Mouse (Mus musculus) urinary bladder, postnatal 36 days (tissue): ENCODE data around the gene Pacs2.

Source experiments
- DNase-seq, 2 experiments: peaks; one replicate each; pipeline ENCODE4 v3.0.0; 2022; ENCODE audit warnings: low spot score in 2 of 2, mixed read lengths in 1 of 2

The Pacs2 gene

DNA sequence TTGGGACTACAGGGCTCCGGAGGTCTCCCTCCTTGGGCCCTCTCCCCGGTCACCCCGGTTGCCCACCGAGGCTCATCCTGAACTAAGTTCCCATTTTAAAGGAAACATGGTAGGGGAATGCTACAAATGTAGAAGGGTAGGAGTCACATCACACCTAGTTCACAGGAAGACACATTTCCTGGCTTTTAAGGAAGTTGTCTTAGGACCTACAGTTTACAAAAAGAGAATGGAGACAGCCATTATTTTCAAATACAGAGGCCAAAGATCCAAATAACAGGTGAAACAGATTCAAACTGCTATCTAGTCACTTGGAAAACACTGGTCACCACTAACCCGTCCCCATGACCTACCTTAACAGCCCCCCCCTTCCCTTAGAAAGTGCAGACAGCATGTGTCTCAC, 1.9 kb upstream of the Pacs2 start:
- no peak for DNase-seq

DNA sequence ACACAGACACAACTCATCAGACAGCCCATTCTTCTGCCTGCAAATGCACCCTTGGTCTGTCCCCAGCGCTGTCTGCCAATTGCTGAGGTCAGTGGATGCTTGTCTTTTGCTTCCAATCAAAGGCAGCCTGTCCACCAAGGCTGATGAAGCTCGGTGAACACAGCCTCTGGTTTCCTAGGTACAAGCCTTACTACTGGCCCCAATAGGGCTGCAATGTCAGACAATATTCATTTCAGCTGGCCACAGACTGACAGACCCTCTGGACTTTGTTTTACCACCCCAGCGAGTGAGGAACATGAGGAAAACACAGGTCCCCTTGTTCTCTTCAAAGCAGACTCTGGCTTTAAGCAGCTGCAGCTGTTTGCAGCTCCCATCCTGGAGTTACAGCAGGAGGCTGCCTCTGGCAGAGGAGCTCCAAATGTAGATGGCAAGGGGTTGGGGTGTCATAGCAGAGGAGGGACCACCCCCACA, 1.3 kb upstream of the Pacs2 start:
- DNase-seq, result no peak

DNA sequence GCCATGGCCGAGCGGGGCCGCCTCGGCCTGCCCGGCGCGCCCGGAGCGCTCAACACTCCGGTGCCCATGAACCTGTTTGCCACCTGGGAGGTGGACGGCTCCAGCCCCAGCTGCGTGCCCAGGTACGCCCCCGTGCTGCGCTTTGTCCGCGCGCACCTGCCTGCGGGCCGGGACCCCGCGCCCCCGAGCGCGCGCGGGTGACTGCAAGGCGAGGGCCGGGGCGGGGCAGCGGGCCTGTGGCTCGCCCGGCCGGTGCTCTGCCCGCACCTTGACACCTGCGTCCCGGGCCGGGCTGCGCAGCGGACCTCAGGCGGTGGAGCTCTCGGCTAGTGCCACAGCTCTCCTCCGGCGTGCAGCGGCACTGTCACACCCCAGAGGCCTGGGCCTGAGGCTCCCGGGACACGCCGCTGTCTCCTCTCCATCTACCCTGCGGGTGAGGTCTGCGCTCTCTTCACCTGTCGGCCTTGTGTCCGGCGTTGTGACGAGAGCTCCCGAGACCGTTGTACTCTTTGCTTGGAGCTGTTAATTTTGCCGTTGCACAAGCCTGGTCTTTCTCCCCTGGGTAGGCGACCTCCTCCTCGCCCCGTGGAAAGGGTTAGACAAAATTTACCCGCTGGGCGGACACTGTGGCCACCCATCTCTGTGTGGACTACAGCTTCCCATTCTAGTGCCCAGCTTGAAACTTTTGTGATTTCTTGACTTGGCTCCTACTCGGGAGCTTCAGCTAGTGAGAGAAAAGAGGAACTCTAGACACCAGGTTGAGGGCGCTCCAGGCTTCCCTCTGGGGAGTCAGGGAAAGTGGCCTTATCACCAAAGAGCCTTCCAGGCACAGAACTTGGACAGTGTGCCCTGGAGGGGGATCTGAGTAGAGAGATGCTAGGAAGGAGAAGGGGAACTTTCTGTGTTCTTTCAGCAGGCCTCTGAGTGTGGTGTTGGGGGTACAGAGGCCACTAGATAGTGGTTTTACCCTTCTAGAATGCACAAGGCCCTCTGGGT, 551 bp downstream of the Pacs2 start:
- DNase-seq, result peak; percentile 38 to 47

DNA sequence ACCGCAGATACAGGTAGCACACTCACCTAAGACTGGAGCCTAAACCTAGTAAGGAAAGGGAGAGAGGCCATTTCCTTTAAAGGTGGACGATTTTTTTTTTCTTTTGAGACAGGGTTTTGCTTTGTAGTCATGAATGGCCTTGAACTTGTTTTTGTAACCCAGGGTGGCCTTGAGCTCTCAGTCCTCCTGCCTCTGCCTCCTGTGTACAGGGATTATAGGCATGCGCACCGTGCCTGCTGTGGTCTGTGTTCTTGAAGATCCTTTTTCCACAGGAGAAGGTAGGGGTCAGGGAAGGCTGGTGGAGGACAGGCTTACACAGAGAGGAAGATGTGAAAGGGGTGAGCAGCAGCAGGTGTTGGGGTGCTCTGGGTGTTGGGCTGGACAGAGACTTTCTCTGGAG, 1.6 kb downstream of the Pacs2 start:
- no peak for DNase-seq

GRCm38 (mm10) chr12:113016976-113017375, 2.7 kb downstream of the Pacs2 start:
- DNase-seq, result no peak

GRCm38 (mm10) chr12:113017429-113017984, 3.2 kb downstream of the Pacs2 start:
- no peak for DNase-seq

GRCm38 (mm10) chr12:113018763-113019162, 4.5 kb downstream of the Pacs2 start:
- DNase-seq, result no peak

- no peak for DNase-seq
These were observed 7.2 kb downstream of the Pacs2 start for GRCm38 (mm10) chr12:113021488-113021887.

- no peak for DNase-seq
These were observed 8.8 kb downstream of the Pacs2 start for GRCm38 (mm10) chr12:113023082-113023481.

DNA sequence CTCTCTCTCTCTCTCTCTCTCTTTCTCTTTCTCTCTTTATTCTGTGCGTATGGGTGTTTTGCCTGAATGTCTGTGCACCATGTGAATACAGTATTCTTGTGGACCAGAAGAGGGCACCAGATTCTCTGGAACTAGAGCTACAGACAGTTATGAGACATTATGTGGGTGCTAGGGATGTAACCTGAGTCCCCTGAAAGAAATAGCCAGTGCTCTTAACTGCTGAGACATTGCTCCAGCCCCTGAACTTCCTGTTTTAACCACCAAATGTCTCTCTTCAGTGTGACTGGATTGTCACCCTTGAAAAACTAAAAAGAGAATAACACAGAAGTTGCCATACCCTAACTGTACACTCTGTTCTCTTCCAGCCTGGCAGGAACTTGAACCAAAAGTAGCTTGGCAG, 12.2 kb downstream of the Pacs2 start:
- no peak for DNase-seq

GRCm38 (mm10) chr12:113027495-113027894, 13.2 kb downstream of the Pacs2 start:
- DNase-seq, result no peak

- DNase-seq, result no peak
These were observed 13.8 kb downstream of the Pacs2 start for GRCm38 (mm10) chr12:113028067-113028466.

GRCm38 (mm10) chr12:113028898-113029297, 14.6 kb downstream of the Pacs2 start:
- DNase-seq, result no peak

- no peak for DNase-seq
These were observed 15.7 kb downstream of the Pacs2 start for GRCm38 (mm10) chr12:113030046-113030445.

DNA sequence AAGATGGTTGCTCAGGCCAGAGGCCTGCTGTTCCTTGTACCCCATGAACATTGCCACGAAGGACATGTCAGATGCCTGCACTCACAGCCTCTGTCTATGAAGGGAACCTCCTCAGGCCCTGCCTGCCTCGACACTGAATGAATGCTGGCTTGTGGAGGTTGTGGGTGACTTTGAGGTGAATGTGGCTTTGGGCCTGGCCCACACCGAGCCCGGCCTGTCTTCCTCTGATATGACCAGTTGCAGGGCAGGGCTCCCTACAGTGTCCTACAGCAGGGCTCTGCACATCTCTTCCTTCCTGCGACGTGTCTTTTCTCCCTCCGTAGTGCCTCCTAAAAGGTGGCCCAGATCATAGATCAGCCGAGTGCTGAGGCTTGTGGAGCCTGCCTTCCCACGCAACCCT, 16.7 kb downstream of the Pacs2 start:
- no peak for DNase-seq

GRCm38 (mm10) chr12:113031441-113031840, 17.1 kb downstream of the Pacs2 start:
- DNase-seq, result no peak

DNA sequence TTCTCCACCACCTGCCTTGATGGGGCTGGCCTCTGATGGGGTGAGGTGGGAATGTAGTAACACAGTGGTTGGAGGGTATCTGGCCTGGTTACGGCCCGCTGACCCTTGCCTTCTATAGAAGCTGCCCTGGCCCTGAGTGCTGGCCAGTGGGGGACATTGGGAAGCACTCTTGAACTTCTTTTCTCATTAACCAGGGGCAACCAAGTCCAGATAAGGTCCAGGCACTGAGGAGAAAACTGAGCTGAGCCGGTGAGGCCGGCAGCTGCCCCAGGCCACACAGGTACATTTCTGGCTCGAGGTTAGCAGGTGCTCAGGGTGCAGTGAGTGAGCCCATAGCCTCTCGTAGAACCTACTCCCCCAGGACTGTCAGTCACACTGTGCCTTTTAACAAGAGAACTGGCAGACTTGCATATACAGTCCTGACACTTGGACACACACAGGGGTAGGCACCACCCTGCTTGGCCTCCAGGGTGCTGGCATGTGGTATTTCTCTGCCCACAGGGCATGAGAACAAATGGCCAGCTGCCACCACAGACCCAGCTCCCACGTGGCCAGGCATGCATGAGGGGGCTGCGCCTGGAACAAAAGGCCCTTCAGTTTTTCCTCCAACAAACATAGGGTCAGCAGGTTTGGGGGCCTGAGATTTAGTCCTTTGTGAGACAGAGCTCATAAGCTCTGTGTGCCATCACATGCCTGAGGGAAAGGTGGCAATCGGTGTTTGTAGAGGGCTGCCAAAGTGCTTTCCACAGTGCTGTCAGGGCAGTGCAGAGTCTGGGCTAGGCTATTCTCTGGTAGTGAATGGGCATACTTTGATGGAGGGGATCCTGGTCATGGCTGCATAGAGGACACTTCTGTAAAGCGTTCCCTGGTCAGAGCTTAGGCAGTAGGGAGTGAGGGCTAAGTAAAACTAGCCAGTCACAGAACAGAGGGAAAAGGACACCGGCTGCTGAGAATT, 18.3 kb downstream of the Pacs2 start:
- no peak for DNase-seq

DNA sequence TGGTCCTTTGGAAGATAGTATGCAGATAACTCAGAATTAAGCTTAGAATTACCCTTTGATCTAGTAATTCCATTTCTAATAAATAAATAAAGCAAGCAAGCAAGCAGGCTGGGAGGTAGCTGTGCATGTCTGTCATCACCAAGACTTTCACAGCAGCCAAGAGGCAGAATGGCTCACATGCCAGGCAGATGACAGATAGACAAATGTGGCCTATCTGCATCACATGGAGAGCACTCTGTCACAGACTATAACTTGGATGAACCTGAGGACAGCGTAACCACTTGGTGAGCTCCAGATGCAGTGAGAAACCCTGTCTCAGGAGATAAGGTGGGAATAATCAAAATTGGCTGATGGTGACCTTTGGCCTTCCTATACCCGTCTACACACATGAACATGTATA, 20.8 kb downstream of the Pacs2 start:
- no peak for DNase-seq

DNA sequence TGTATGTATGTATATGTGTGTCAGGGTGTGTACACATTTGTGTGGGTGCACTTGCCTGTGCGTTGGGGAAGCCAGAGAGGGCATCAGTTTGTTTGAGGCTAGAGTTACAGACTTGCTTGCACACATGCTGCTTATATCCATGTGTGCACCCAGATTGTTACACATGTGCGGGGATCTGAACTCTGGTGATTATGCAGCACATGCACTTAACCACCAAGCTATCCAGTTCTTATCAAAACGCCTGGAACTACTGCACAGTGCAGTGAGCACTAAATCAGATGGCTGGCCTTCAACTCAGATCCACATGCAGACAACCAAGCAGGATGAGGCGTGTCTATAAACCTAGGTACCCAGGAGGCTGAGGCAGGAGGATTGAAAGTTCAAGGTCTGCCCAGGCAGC, 22.7 kb downstream of the Pacs2 start:
- no peak for DNase-seq

DNA sequence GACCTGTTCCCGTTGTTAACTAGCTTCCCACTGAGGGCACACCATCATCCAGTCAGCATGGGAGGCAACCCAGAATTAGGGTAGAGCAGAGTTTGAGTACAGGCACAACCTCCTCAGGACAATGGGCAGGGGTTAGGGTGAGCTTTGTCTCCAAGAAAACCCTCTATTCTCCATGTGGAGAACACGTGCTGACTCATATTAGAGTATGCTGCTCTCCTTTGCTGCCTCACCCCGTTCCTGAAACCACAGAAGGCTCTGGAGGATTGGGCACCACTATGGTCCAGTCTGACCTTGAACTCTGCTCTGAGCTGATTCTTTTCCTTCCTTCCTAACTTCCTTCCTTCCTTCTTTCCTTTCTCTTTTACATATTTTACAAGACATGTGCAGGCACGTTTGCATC, 24.1 kb downstream of the Pacs2 start:
- DNase-seq, result no peak

DNA sequence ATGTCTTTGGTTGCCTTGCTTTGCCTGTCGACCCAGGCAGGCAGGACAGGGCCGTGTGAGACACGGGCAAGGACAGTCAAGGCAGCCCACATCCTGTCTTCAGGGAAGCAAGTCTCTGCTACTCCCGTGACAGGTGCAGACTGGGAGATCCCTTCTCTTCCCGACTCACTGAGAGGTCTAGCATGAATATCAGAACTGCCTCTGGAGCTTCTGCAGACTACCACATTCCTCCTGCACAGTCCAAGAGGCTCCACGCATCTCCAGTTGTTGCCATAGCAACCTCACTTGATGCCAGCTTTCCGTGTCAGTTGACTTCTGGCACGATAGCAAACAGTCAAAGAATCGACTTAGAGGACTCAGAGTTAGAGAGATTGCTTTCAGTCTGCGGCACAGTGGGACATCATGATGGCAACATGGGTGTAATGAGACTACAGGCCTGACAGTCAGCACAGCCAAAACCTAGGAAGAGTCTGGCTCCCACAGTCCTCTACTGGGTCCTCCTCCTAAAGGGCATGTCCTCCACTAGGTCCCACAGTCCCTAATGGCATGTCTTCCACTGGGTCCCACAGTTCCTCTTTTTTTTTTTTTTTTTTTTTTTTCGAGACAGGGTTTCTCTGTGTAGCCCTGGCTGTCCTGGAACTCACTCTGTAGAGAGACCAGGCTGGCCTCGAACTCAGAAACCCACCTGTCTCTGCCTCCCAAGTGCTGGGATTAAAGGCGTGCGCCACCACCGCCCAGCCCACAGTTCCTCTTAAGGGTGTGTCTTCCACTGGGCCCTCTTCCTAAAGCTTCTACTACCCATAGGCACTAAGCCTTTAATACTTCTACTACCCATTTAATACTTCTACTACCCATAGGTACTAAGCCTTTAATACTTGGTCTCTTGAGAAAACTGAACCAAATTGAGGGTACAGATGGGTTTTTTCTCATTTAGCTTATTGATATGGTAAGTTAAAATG, 27.5 kb downstream of the Pacs2 start:
- DNase-seq, result no peak
